Mouse (Mus musculus) heart, adult 2 months (tissue): Measurements from ENCODE around the gene Sh3gl2. TPM values are rescaled to one million over a fixed set of nuclear protein-coding genes. Genes with fewer than 3 reads are reported as not detected.

ENCODE experiments used
- DNase-seq, 2 experiments: peaks; one replicate each; pipeline ENCODE4 v3.0.0; 2021
- H3K27ac ChIP-seq: fragments of 200-600 bp; 2 replicates; pipeline ENCODE4 v1.8.1; 2022
- H3K27me3 ChIP-seq: fragments of 200-500 bp; 2 replicates; pipeline ENCODE4 v1.6.1; 2012; ENCODE audit warnings: mild to moderate bottlenecking, low read length, inconsistent platforms, mixed read lengths; ENCODE audit not compliant: control insufficient read depth, insufficient read depth
- H3K36me3 ChIP-seq: fragments of 200-500 bp; 2 replicates; pipeline ENCODE4 v1.6.1; 2012; ENCODE audit warnings: low read length, inconsistent platforms; ENCODE audit not compliant: control insufficient read depth, insufficient read depth
- H3K4me1 ChIP-seq: fragments of 200-500 bp; 2 replicates; pipeline ENCODE4 v1.6.1; 2011; ENCODE audit warnings: low read length; ENCODE audit not compliant: control insufficient read depth, insufficient read depth
- H3K4me3 ChIP-seq: fragments of 200-600 bp; 2 replicates; pipeline ENCODE4 v1.8.1; 2022
- H3K79me2 ChIP-seq: fragments of 200-500 bp; replicated peaks from 2 replicates; pipeline ENCODE4 v1.6.1; 2012; ENCODE audit warnings: mild to moderate bottlenecking, inconsistent platforms, low read length, moderate library complexity, mixed read lengths; ENCODE audit not compliant: control insufficient read depth, insufficient read depth
- H3K9ac ChIP-seq: fragments of 200-500 bp; 2 replicates; pipeline ENCODE4 v1.6.1; 2012; ENCODE audit warnings: low read depth, mild to moderate bottlenecking, control low read depth, inconsistent platforms, low read length, mixed read lengths
- CTCF ChIP-seq: fragments of 200-600 bp; IDR thresholded peaks from 2 replicates; pipeline ENCODE4 v1.8.1; 2022; ENCODE audit warnings: antibody characterized with exemption, mild to moderate bottlenecking, moderate library complexity
- EP300 ChIP-seq: fragments of 200-500 bp; IDR thresholded peaks from 2 replicates; pipeline ENCODE4 v1.6.1; 2011; ENCODE audit warnings: low read depth, low read length, control low read depth; ENCODE audit not compliant: insufficient read depth
- POLR2A ChIP-seq: fragments of 200-500 bp; IDR thresholded peaks from 2 replicates; pipeline ENCODE4 v1.6.1; 2011; ENCODE audit warnings: mild to moderate bottlenecking, low read depth, low read length, control low read depth; ENCODE audit not compliant: insufficient read depth
- WGBS: fragments of 180-500 bp; shearing (Covaris S2); methylation state at CpG from one replicate; pipeline ENCODE4 v1.1.7; 2018; 5-methylcytosine and 5-hydroxymethylcytosine counted together
- intact Hi-C: fragments of 180-260 bp; cut with DNase I; formaldehyde crosslinking; loops from one replicate; pipeline ENCODE4 v1.15.1; 2025
- polyA plus RNA-seq: library from polyadenylated mRNA; depleted of rRNA; stranded (reverse); fragments of >200 nt; gene quantifications from 2 replicates; pipeline ENCODE4 v1.2.3, GENCODE M21; 2012
- total RNA-seq, 2 experiments: library from RNA; stranded (reverse); gene quantifications; 2 replicates each; pipeline ENCODE4 v1.2.3; 2021

Sh3gl2 gene
- total and polyA plus RNA-seq, 3 experiments, result 0.62 to 6.7 (median 5.4) TPM

DNA sequence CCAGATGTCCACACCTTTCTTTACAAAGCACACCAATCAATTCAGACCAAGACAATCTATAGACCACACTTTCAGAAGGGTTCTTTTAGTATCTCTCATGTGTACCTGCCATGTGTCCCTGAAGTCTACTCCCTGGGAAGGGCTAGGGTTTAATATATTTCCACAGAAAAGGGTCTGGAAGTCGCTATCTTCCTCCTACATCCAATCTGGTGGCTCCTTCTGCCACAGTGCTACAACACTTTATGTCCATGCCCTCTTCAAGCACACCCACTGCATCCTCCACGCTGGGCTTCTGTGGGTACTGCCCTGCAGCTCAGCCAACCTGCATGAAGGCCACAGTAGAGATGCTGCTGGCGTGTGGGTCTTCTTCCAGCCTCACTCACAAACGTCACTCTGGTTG lies 29.5 kb upstream of the Sh3gl2 start:
- no peaks in the 10 kb centered on the region for H3K4me1 ChIP-seq
- no peak for DNase-seq

DNA sequence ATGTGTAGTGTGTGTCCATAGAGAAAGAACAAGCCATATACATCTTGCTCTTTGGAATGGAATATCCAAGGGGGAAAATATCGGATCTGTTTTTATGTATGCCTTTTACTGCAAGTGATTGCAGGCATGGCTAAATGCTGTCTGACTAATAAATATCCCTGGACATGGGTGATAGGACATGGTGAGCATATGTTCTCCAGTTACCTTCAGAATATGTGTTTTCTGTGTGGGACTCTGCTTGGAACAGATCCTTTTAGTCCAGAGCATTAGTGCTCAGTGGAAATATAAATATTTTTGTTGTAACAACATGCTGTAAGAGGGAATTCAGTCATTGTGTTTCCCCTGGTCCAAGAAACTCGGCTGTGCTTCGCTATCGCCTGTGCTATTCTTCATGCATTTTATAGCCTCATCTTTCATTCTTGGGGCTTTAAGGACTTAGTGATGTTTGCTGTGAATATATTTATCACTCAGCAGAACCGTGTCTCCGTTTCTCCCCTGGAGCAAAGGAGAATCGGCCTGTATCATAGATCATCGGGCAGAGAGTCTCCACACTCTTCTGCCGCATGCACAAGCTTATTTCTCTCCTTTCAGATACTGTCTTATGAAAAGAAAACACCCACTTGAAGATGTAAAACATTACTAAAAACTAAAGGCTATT lies 26.4 kb upstream of the Sh3gl2 start:
- no peaks in the 10 kb centered on the region for H3K36me3 ChIP-seq
- no peaks in the 10 kb centered on the region for H3K27me3 ChIP-seq
- H3K4me1 ChIP-seq, result no peaks in the 10 kb centered on the region
- no peaks in the 10 kb centered on the region for H3K79me2 ChIP-seq
- intact Hi-C loops, result no loop called here
- DNase-seq, result no peak
- H3K9ac ChIP-seq, result no peak overlapping the region
- TF ChIP-seq EP300 (no peak), POLR2A (no peak), CTCF (no peak)
- no peak overlapping the region for H3K27ac ChIP-seq
- no peak overlapping the region for H3K4me3 ChIP-seq
- WGBS, result 85% methylated on average over 9 of the region's 9 CpGs

More for the DNA sequence above, 29.5 kb upstream of the Sh3gl2 start:
- Histone ChIP-seq H3K79me2 (no peaks in the 10 kb centered on the region), H3K27ac (no peak overlapping the region), H3K9ac (no peak overlapping the region), H3K36me3 (no peaks in the 10 kb centered on the region), H3K27me3 (no peaks in the 10 kb centered on the region), H3K4me3 (no peak overlapping the region)
- 76% methylated on average over 4 of the region's 4 CpGs for WGBS
- TF ChIP-seq CTCF (no peak), POLR2A (no peak), EP300 (no peak)
- intact Hi-C loops, result no loop called here

GRCm38 (mm10) chr4:85186011-85186410 lies 18.9 kb upstream of the Sh3gl2 start:
- H3K27ac ChIP-seq, result no peak overlapping the region
- no peaks in the 10 kb centered on the region for H3K79me2 ChIP-seq
- no peaks in the 10 kb centered on the region for H3K36me3 ChIP-seq
- no peak overlapping the region for H3K4me3 ChIP-seq
- H3K4me1 ChIP-seq, result no peaks in the 10 kb centered on the region
- intact Hi-C loops, result no loop called here
- TF ChIP-seq POLR2A (no peak), CTCF (peak; percentile 48), EP300 (no peak)
- H3K27me3 ChIP-seq, result no peaks in the 10 kb centered on the region
- 55% methylated on average over 4 of the region's 4 CpGs for WGBS
- no peak overlapping the region for H3K9ac ChIP-seq
- DNase-seq, result no peak

DNA sequence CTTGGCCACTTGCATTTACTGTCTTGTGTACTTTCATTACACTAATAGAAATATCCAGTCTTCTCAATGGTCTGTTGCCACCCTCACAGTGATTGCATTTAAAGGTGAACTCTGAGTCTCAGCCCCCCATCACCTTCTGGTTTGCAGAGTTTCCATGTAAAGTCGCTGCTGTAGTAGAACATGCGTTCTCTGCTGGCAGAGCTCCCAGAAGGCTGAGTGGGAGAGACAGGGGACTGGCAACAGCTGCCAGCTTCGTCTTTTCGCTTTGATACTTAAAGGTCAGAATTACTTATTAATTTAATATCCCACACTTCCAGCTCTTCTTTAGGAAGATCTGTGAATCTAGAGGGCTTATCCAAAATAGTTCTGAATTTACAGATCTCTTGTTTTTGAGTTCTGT lies 8.7 kb upstream of the Sh3gl2 start:
- Histone ChIP-seq H3K79me2 (no peaks in the 10 kb centered on the region), H3K36me3 (no peaks in the 10 kb centered on the region), H3K27me3 (no peaks in the 10 kb centered on the region), H3K4me3 (no peak overlapping the region), H3K27ac (no peak overlapping the region), H3K4me1 (no peaks in the 10 kb centered on the region), H3K9ac (no peak overlapping the region)
- 25% methylated on average over 4 of the region's 4 CpGs for WGBS
- TF ChIP-seq POLR2A (no peak), CTCF (no peak), EP300 (no peak)
- intact Hi-C loops, result no loop called here
- peak; percentile 14 to 28 for DNase-seq

DNA sequence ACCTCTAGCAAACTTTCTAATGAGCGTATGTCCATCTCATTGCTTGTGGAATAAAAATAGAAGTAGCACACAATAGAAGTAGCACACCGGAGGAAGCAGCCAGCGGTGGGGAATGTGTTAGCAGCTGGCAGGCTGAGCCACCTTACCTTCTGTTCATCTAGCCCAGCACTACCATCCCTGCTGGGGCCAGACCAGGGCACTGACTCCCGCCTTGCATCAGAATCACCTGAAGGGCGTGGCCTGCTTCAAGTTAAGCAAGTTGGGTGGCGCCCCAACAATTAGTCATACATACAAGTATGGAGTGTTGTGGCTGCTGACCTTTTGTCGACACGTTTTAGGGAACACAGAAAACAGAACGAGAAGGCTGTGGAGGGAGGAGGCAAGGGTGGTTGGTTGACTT lies 6.5 kb upstream of the Sh3gl2 start:
- Histone ChIP-seq H3K9ac (no peak overlapping the region), H3K4me3 (no peak overlapping the region), H3K27me3 (no peaks in the 10 kb centered on the region), H3K4me1 (no peaks in the 10 kb centered on the region), H3K27ac (no peak overlapping the region), H3K36me3 (no peaks in the 10 kb centered on the region), H3K79me2 (no peaks in the 10 kb centered on the region)
- intact Hi-C loops, result no loop called here
- no peak for TF ChIP-seq POLR2A
- no peak for TF ChIP-seq EP300
- TF ChIP-seq CTCF, result no peak
- DNase-seq, result peak in 1 of 2 experiments; percentile 3
- 64% methylated on average over 9 of the region's 9 CpGs for WGBS

DNA sequence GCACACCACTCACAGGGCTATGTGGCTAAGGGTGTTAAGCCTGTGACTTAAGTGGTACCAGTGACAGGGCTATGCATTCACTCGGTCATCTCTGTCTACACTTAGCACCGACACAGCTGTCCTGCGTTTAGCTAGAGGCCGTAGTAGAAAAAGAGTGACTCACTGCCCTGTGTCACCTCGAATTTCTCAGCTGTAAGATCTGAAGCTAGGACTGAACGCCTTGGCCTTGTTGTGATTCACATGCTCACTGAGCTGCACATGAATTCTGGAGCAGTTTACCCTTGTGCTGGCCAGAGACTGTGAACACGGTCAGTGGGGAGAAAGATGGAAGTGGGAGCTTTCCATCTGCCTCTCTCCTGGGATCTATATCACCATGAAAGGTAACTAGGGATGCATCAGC lies 2.3 kb upstream of the Sh3gl2 start:
- no peaks in the 10 kb centered on the region for H3K36me3 ChIP-seq
- intact Hi-C loops, result no loop called here
- TF ChIP-seq POLR2A (no peak), CTCF (no peak), EP300 (no peak)
- H3K27me3 ChIP-seq, result peaks cover 7% of the 10 kb centered on the region
- no peak overlapping the region for H3K27ac ChIP-seq
- H3K79me2 ChIP-seq, result no peaks in the 10 kb centered on the region
- DNase-seq, result no peak
- H3K4me1 ChIP-seq, result no peaks in the 10 kb centered on the region
- H3K9ac ChIP-seq, result no peak overlapping the region
- 71% methylated on average over 7 of the region's 7 CpGs for WGBS
- no peak overlapping the region for H3K4me3 ChIP-seq
